Mouse (Mus musculus): Measurements from ENCODE around the gene Rsad2. TPM values are rescaled to one million over a fixed set of nuclear protein-coding genes. Genes with fewer than 3 reads are reported as not detected.

Rsad2 gene
- total and polyA plus RNA-seq, 2 experiments from 2014 or later: 1.1 to 1.7 TPM

DNA sequence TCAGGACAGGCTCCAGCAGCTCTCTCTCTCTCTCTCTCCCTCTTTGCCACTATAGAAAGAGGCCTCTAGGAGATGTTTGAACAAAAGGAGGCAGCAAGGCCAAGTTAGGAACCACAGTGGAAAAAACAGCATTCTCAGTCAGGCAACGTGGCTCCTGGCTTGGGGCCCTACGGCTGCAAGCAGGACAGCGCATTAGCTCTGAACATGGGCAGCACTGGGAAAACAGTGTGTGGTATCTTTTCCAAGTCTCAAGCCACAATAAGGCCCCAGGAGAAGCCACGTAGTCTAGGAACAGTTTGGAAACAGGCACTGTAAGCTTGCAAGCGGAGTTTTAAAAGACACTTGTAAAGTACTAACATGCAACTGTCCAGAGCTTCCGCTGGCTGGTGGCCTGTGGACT, 43.5 kb downstream of the Rsad2 start:
- Histone ChIP-seq H3K4me2 (ENCODE audit: low read depth) (peak overlapping the region; percentile 57), H3K4me1 (ENCODE audit: insufficient read depth) (peaks cover 24% of the 10 kb centered on the region), H3K9ac (peak overlapping the region; percentile 29; the same call in 1 of the 2 replicates), H3K4me3 (ENCODE audit: low read depth, low read length) (peak overlapping the region; percentile 87; the same call in 1 of the 2 replicates), H3K9me3 (ENCODE audit: low read length) (no peaks in the 10 kb centered on the region), H3K27me3 (ENCODE audit: insufficient read depth, low read length) (no peaks in the 10 kb centered on the region), H3K36me3 (ENCODE audit: insufficient read depth) (peaks cover 5% of the 10 kb centered on the region; the same call in 1 of the 2 replicates), H3K27ac (ENCODE audit: low read depth, low read length) (no peak overlapping the region)
- DNase-seq (no peak), ATAC-seq (no peak)
- WGBS: 38% methylated on average over 6 of the region's 6 CpGs
- TF ChIP-seq CTCF (IDR thresholded peaks at IDR 0.05; ENCODE audit: low read depth): no peak

DNA sequence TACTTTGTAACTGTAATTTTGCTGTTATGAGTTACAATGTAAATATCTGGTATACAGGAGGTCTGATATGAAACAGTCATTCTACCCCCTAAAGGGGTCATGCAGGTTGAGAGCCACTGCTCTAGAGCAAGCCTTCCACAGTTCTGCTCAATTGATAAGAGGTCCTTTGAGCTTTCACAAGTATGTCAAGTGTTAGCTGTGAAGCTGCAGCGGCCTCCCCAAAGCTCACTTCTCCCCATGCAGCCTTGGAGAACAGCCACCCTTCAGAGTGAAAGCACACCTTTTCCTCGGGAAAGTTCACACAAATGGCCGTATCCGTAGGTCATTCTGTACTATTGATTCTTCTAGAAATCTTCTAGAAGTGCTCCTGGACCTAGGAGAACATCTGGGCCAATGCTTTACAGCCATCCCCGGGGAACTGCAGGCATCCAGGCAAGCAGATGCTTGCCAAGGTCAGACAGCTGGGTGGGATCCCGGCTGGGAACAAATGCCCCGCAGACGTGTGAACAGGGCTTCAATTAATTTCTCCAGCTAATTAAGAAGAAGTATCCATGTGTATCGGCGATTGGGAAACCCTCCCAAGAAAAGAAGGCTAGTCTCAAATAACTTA, 44.3 kb downstream of the Rsad2 start:
- 0 out of 2 replicates have a peak overlapping the region, but pooled peaks have one; percentile 29 for H3K9ac ChIP-seq
- no peak overlapping the region for H3K27ac ChIP-seq (ENCODE audit: low read depth, low read length)
- H3K4me2 ChIP-seq (ENCODE audit: low read depth): peak overlapping the region; percentile 57
- no peak for DNase-seq
- no peaks in the 10 kb centered on the region for H3K9me3 ChIP-seq (ENCODE audit: low read length)
- WGBS: 44% methylated on average over 10 of the region's 10 CpGs
- ATAC-seq: no peak
- H3K4me3 ChIP-seq (ENCODE audit: low read depth, low read length): 0 out of 2 replicates have a peak overlapping the region, but pooled peaks have one; percentile 16
- H3K4me1 ChIP-seq (ENCODE audit: insufficient read depth): peaks cover 24% of the 10 kb centered on the region
- no peak for TF ChIP-seq CTCF (IDR thresholded peaks at IDR 0.05; ENCODE audit: low read depth)
- H3K36me3 ChIP-seq (ENCODE audit: insufficient read depth): peaks cover 5% of the 10 kb centered on the region; the same call in 1 of the 2 replicates
- H3K27me3 ChIP-seq (ENCODE audit: insufficient read depth, low read length): no peaks in the 10 kb centered on the region

DNA sequence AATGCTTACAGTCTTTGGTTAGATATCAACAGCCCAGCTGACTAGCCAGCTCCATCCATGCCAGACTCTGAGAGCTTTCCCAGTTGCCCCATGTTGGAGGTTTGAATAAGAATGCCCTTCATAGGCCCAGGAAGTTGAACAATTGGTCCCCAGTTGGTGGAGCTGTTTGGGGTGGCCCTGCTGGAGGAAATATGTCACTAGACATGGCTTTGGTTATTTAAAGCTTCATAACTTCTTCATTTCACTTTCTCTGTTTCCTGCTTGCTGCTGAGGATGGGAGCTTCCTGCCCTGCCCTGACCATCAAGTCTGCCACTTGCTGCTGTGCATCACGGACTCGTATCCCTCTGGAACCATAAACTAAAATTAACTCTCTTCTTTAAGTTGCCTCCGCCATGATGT, 45.8 kb downstream of the Rsad2 start:
- no peak for TF ChIP-seq CTCF (IDR thresholded peaks at IDR 0.05; ENCODE audit: low read depth)
- H3K36me3 ChIP-seq (ENCODE audit: insufficient read depth): peaks cover 5% of the 10 kb centered on the region; the same call in 1 of the 2 replicates
- H3K4me1 ChIP-seq (ENCODE audit: insufficient read depth): peaks cover 27% of the 10 kb centered on the region
- no peak overlapping the region for H3K9ac ChIP-seq
- H3K9me3 ChIP-seq (ENCODE audit: low read length): no peaks in the 10 kb centered on the region
- ATAC-seq: no peak
- H3K27me3 ChIP-seq (ENCODE audit: insufficient read depth, low read length): no peaks in the 10 kb centered on the region
- H3K4me3 ChIP-seq (ENCODE audit: low read depth, low read length): no peak overlapping the region
- 96% methylated on average over 3 of the region's 3 CpGs for WGBS
- DNase-seq: no peak
- H3K4me2 ChIP-seq (ENCODE audit: low read depth): no peak overlapping the region
- no peak overlapping the region for H3K27ac ChIP-seq (ENCODE audit: low read depth, low read length)

DNA sequence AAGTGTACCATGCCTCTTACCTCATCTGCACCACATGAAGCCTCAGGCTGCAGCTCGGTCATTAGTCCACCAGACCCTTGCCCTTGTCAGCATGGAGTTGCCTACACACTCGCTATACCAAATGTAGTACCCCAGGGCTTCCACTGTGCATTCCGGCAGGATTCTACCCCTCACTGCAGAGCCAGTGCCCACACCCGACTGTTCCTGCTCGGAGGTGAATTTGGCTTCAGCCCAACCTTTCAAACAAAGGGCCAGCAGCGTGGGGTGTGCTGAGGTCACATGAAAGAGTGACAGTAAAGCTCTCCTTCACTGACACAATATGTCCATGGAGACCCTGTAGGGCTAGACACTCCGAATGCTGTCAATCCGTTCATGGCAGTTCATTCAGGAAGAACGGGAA, 47.5 kb downstream of the Rsad2 start:
- Histone ChIP-seq H3K4me2 (ENCODE audit: low read depth) (no peak overlapping the region), H3K4me3 (ENCODE audit: low read depth, low read length) (no peak overlapping the region), H3K9me3 (ENCODE audit: low read length) (no peaks in the 10 kb centered on the region), H3K4me1 (ENCODE audit: insufficient read depth) (peaks cover 29% of the 10 kb centered on the region), H3K27me3 (ENCODE audit: insufficient read depth, low read length) (no peaks in the 10 kb centered on the region), H3K27ac (ENCODE audit: low read depth, low read length) (no peak overlapping the region), H3K36me3 (ENCODE audit: insufficient read depth) (peaks cover 5% of the 10 kb centered on the region; the same call in 1 of the 2 replicates), H3K9ac (no peak overlapping the region)
- TF ChIP-seq CTCF (IDR thresholded peaks at IDR 0.05; ENCODE audit: low read depth): no peak
- ATAC-seq: no peak
- DNase-seq: no peak
- WGBS: 50% methylated on average over 9 of the region's 9 CpGs

DNA sequence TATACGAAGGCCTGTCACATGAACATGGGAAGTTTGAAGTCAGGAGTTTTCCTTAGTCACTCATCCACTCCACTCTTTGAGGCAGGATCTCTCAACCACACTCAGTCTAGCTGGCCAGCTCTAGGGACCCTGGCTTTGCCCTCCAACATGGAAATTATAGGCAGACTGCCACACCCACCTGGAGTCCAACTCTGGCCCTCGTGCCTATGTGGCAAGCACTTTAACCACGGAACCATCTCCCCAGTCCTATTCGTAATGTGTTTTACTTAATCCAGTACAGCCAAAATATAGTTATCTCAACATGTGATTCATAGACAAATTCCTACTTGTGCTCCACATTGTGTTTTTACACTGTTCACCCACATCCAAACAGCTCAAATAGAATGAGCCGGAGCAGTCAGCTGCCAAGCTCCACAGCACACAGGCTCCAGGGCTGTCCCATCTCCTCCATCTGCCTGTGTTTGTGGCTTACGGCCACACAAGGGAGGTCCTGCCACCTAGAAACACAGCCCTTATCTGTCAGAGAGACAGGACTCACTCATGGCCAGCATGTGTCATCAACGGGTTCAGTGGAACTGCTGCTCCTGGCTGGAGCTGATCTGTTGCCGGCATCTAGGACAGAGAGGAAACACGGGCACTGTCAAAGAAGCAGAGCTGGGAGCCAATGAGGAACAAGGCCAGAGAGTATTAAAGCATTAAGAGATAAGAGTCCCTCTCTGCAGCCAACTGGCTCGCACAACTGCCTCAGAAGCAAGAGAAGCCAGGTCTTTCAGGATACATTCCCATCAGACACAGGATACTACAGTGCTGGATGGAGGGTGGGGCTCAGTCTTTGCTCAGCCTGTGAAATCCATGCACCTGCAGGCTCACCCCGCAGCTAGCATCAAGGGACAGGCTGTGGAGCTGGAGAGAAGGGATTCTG, 51.2 kb downstream of the Rsad2 start:
- peak; percentile 39 for DNase-seq
- no peaks in the 10 kb centered on the region for H3K9me3 ChIP-seq (ENCODE audit: low read length)
- H3K4me1 ChIP-seq (ENCODE audit: insufficient read depth): peaks cover 15% of the 10 kb centered on the region; the same call in 1 of the 2 replicates
- no peak overlapping the region for H3K9ac ChIP-seq
- H3K36me3 ChIP-seq (ENCODE audit: insufficient read depth): peaks cover 5% of the 10 kb centered on the region; the same call in 1 of the 2 replicates
- no peak for TF ChIP-seq CTCF (IDR thresholded peaks at IDR 0.05; ENCODE audit: low read depth)
- H3K27me3 ChIP-seq (ENCODE audit: insufficient read depth, low read length): no peaks in the 10 kb centered on the region
- ATAC-seq: peak; percentile 62
- WGBS: 67% methylated on average over 11 of the region's 11 CpGs
- peak overlapping the region; percentile 29; the same call in 1 of the 2 replicates for H3K27ac ChIP-seq (ENCODE audit: low read depth, low read length)
- 0 out of 2 replicates have a peak overlapping the region, but pooled peaks have one; percentile 13 for H3K4me2 ChIP-seq (ENCODE audit: low read depth)
- H3K4me3 ChIP-seq (ENCODE audit: low read depth, low read length): no peak overlapping the region

DNA sequence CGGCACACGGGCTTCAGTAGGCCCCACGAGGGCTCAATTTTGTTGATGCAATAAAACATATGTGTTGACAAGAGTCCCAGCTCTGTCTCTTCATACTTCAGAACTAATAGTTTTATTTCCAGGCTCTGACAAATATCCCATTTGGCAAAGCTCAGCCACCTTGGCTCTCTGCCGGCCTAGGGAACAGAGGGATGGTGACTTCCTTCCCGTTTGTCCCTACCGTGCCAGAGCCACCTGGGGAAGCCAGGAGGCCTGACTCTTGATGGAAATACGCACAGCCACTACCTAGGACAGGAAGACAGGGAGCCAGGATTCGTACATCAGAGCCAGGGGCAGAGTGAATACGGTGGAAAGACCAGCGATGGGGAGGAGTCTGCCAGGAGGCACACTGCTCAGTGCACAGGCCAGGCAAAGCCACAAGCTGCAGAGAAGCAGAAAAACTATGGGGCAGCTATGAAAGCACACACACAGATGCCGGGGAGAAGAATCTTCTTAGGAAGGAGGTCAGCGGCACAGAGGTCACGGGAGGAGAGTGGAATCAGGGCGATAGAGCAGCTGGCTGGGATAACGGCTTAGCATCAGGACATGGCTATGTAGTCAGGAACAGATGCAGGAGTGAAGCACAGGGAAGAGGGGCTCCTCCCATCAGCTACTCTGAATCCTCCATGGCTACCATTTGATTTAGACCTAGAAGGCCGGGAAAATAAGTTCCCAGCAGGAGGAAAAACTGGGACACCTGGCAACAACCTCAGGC, 52.7 kb downstream of the Rsad2 start:
- WGBS: 79% methylated on average over 16 of the region's 16 CpGs

More for the DNA sequence above, 52.7 kb downstream of the Rsad2 start:
- Histone ChIP-seq H3K4me1 (ENCODE audit: insufficient read depth) (peaks cover 13% of the 10 kb centered on the region; the same call in 1 of the 2 replicates), H3K36me3 (ENCODE audit: insufficient read depth) (peaks cover 3% of the 10 kb centered on the region; the same call in 1 of the 2 replicates), H3K4me2 (ENCODE audit: low read depth) (no peak overlapping the region), H3K27me3 (ENCODE audit: insufficient read depth, low read length) (no peaks in the 10 kb centered on the region), H3K9me3 (ENCODE audit: low read length) (no peaks in the 10 kb centered on the region), H3K4me3 (ENCODE audit: low read depth, low read length) (no peak overlapping the region), H3K27ac (ENCODE audit: low read depth, low read length) (no peak overlapping the region), H3K9ac (no peak overlapping the region)
- DNase-seq (no peak), ATAC-seq (no peak)
- TF ChIP-seq CTCF (IDR thresholded peaks at IDR 0.05; ENCODE audit: low read depth): no peak

Data from forebrain, postnatal 0 days (tissue).